Comparison of ENCODE assay signal across 7 mouse cellular contexts in genomic region chr5:35894295-35895047, GRCm38 (mm10). TPM values are rescaled to one million over a fixed set of nuclear protein-coding genes. Genes with fewer than 3 reads are reported as not detected.
DNase-seq lines count a peak whose midpoint lies in the region; ATAC-seq and TF ChIP-seq lines count a peak whose summit lies in the region.

No protein-coding gene starts in this region.

- H3K4me1 ChIP-seq in ES-E14 (ENCODE audit: control insufficient read depth in 2 of 2, insufficient read depth in 2 of 2, low read length in 2 of 2, poor library complexity in 1 of 2), result peaks cover 0 to 5% of the 10 kb centered on the region in 2 experiments; a peak in 2 of 4 replicates
- peaks cover 29% of the 10 kb centered on the region for H3K4me1 ChIP-seq in lung, embryonic 14.5 days (ENCODE audit: insufficient read depth)
- H3K4me1 ChIP-seq in testis, adult 2 months (ENCODE audit: control insufficient read depth, insufficient read depth, low read length), result peaks cover 18% of the 10 kb centered on the region

- peak; percentile 17; the same call in 1 of the 2 replicates for ATAC-seq in lung, embryonic 14.5 days (ENCODE audit: insufficient read depth)

- no peak for TF ChIP-seq CTCF in brain, embryonic 14.5 days (IDR thresholded peaks at IDR 0.05; ENCODE audit: borderline replicate concordance, extremely low read depth, insufficient read depth, insufficient read length)
- no peak for TF ChIP-seq CTCF in lung, embryonic 14.5 days (IDR thresholded peaks at IDR 0.05; ENCODE audit: low read depth)
- no peak for TF ChIP-seq CTCF in testis, adult 2 months (IDR thresholded peaks at IDR 0.05; ENCODE audit: control insufficient read depth, insufficient read depth, insufficient replicate concordance, low read depth, low read length)

- DNase-seq in ES-E14 (ENCODE audit: low read depth, low spot score), result no peak
- DNase-seq in brain, embryonic 14.5 days (ENCODE audit: low read depth), result peak; percentile 51
- DNase-seq in heart, adult 18-20 months, result peak; percentile 76
- peak; percentile 51 for DNase-seq in kidney, adult 11 months
- peak; percentile 81 for DNase-seq in lung, embryonic 14.5 days
- no peak for DNase-seq in left cerebral cortex, adult 11 months (ENCODE audit: low spot score)

- H3K27me3 ChIP-seq in lung, embryonic 14.5 days (ENCODE audit: insufficient read depth, low read length), result no peaks in the 10 kb centered on the region
- no peaks in the 10 kb centered on the region for H3K27me3 ChIP-seq in testis, adult 2 months (ENCODE audit: control insufficient read depth, insufficient read depth, low read length)

- in situ Hi-C loops in ES-E14 (cut with MboI; ENCODE audit: low sequenced_read_pairs in 2 of 2, unreplicated experiment in 2 of 2), result no loop called here

- no peak for TF ChIP-seq POLR2A in brain, embryonic 14.5 days (IDR thresholded peaks at IDR 0.05; ENCODE audit: borderline replicate concordance, extremely low read depth, insufficient read depth, insufficient read length, poor library complexity, severe bottlenecking)
- no peak for TF ChIP-seq POLR2A in testis, adult 2 months (IDR thresholded peaks at IDR 0.05; ENCODE audit: control insufficient read depth, low read depth, low read length)

- H3K9me3 ChIP-seq in ES-E14 (ENCODE audit: control insufficient read depth, insufficient read depth, low read depth, low read length), result no peaks in the 10 kb centered on the region
- H3K9me3 ChIP-seq in lung, embryonic 14.5 days (ENCODE audit: low read depth, low read length), result no peaks in the 10 kb centered on the region

- H3K9ac ChIP-seq in ES-E14 (ENCODE audit: insufficient read depth, low read depth, low read length, poor library complexity, severe bottlenecking), result peak overlapping the region; percentile 36; the same call in 1 of the 2 replicates
- H3K9ac ChIP-seq in lung, embryonic 14.5 days, result peak overlapping the region; percentile 93

- peak overlapping the region; percentile 68 to 77; a peak in 3 of 4 replicates for H3K4me3 ChIP-seq in ES-E14 (ENCODE audit: insufficient read depth in 1 of 2, low read depth in 1 of 2, low read length in 2 of 2, poor library complexity in 1 of 2, severe bottlenecking in 1 of 2)
- H3K4me3 ChIP-seq in lung, embryonic 14.5 days (ENCODE audit: low read depth, low read length), result peak overlapping the region; percentile 88
- H3K4me3 ChIP-seq in testis, adult 2 months (ENCODE audit: control insufficient read depth, low read depth, low read length), result peak overlapping the region; percentile 91

- H3K27ac ChIP-seq in ES-E14 (ENCODE audit: insufficient read depth, low read depth, low read length, poor library complexity, severe bottlenecking), result no peak overlapping the region
- H3K27ac ChIP-seq in lung, embryonic 14.5 days (ENCODE audit: low read depth), result peak overlapping the region; percentile 89
- no peak overlapping the region for H3K27ac ChIP-seq in testis, adult 2 months (ENCODE audit: control insufficient read depth, insufficient read depth, low read depth, low read length)

- no peaks in the 10 kb centered on the region for H3K36me3 ChIP-seq in ES-E14 (ENCODE audit: control insufficient read depth, insufficient read depth, low read length, poor library complexity, severe bottlenecking)
- 0 out of 2 replicates have a peak, but pooled peaks cover 3% of the 10 kb centered on the region for H3K36me3 ChIP-seq in lung, embryonic 14.5 days (ENCODE audit: insufficient read depth)
- no peaks in the 10 kb centered on the region for H3K36me3 ChIP-seq in testis, adult 2 months (ENCODE audit: control insufficient read depth, insufficient read depth, low read length)

- H3K4me2 ChIP-seq in lung, embryonic 14.5 days, result peak overlapping the region; percentile 92

- WGBS in lung, embryonic 14.5 days, result 3% methylated on average over 30 of the region's 30 CpGs

TF ChIP-seq in ES-E14, 5 proteins besides CTCF, POLR2A, EP300 and RAD21:
- TF ChIP-seq ZNF384 (IDR thresholded peaks at IDR 0.05; ENCODE audit: low read depth, low read length) (no peak), ZC3H11A (IDR thresholded peaks at IDR 0.05; ENCODE audit: borderline replicate concordance, low read depth, low read length) (no peak), HCFC1 (IDR thresholded peaks at IDR 0.05; ENCODE audit: borderline replicate concordance, insufficient read depth, low read length) (no peak), MAFK (IDR thresholded peaks at IDR 0.05; ENCODE audit: insufficient read depth, low read depth, low read length) (no peak), CHD2 (IDR thresholded peaks at IDR 0.05; ENCODE audit: low read depth, low read length) (no peak)

RNA-seq across cellular contexts. Expression of gene Afap1, which starts 1.4 kb away (rescaled TPM):
- total RNA-seq in ES-E14 (2012; rRNA removed), result 9.0 and 13.7 TPM in 2 replicates
- 62.2 and 97.5 TPM in 2 replicates for polyA plus RNA-seq in brain, embryonic 14.5 days (2012; rRNA removed)
- 10 to 100 TPM; 16.9 to 19.2 TPM for total RNA-seq in heart, adult 18-20 months (2021)
- 19.4 and 19.7 TPM in 2 replicates for polyA plus RNA-seq in lung, embryonic 14.5 days (2014; fragmentation: Nextera tagmentation; extraction: Ambion mirVana)
- polyA plus RNA-seq in testis, adult 2 months (2012; rRNA removed), result 37.9 and 46.5 TPM in 2 replicates

Comparison
In these comparisons a context has a peak if more than half of its experiments do, and no peak if none do; other contexts are left out.
1. DNase-seq: peak in brain, embryonic 14.5 days (single experiment), heart, adult 18-20 months (2 of 2), kidney, adult 11 months (single experiment) and lung, embryonic 14.5 days (single experiment); none in ES-E14 (single experiment) and left cerebral cortex, adult 11 months (single experiment).
2. Peak in every context shown above with its lines, with median percentiles within 50 percentile points of each other: H3K4me3 ChIP-seq.